Comparison of ENCODE assay signal across 22 mouse cellular contexts in genomic region chr2:72416095-72417080, GRCm38 (mm10). TPM values are rescaled to one million over a fixed set of nuclear protein-coding genes. Genes with fewer than 3 reads are reported as not detected.
DNase-seq lines count a peak whose midpoint lies in the region; ATAC-seq and TF ChIP-seq lines count a peak whose summit lies in the region.
"Had no signal": no experiment of that assay in that cellular context is flagged by ENCODE, and none has a peak within 500 bp of the region (broad histone marks: within the 10 kb centered on the region; RNA-seq: fewer than 3 reads in every experiment).

No protein-coding gene starts in this region.

- peaks cover 6% of the 10 kb centered on the region; the same call in 1 of the 2 replicates for H3K4me1 ChIP-seq in small intestine, adult 2 months (ENCODE audit: control insufficient read depth, insufficient read depth, insufficient read length, low read length)
- H3K4me1 ChIP-seq in stomach, postnatal 0 days (replicated peaks; ENCODE audit: control insufficient read depth, insufficient read depth): no peaks in the 10 kb centered on the region
- H3K4me1 ChIP-seq: embryonic facial prominence, embryonic 13.5 days had no signal

- TF ChIP-seq CTCF in small intestine, adult 2 months (IDR thresholded peaks at IDR 0.05; ENCODE audit: extremely low read depth, insufficient read length, insufficient replicate concordance, low read depth, low read length): no peak
- no peak for TF ChIP-seq CTCF in stomach, postnatal 0 days (IDR thresholded peaks at IDR 0.05; ENCODE audit: low read depth)

- no peak overlapping the region for H3K9ac ChIP-seq in stomach, postnatal 0 days (ENCODE audit: low read length)
- H3K9ac ChIP-seq: heart, embryonic 12.5 days; hindbrain, embryonic 14.5 days had no signal

- no peaks in the 10 kb centered on the region for H3K9me3 ChIP-seq in stomach, postnatal 0 days (ENCODE audit: control insufficient read depth, low read length)
- H3K9me3 ChIP-seq: embryonic facial prominence, embryonic 13.5 days; heart, embryonic 12.5 days; hindbrain, embryonic 10.5 days had no signal

- H3K4me2 ChIP-seq in stomach, postnatal 0 days (replicated peaks; ENCODE audit: low read depth): no peak overlapping the region
- H3K4me2 ChIP-seq: embryonic facial prominence, embryonic 13.5 days; heart, embryonic 12.5 days; hindbrain, embryonic 14.5 days had no signal

- no peak overlapping the region for H3K4me3 ChIP-seq in small intestine, adult 2 months (ENCODE audit: low read depth, low read length)
- no peak overlapping the region for H3K4me3 ChIP-seq in stomach, postnatal 0 days (ENCODE audit: low read depth, low read length)
- H3K4me3 ChIP-seq: embryonic facial prominence, embryonic 13.5 days; heart, adult 2 months; heart, embryonic 12.5 days; hindbrain, embryonic 10.5 days had no signal

- TF ChIP-seq POLR2A in small intestine, adult 2 months (IDR thresholded peaks at IDR 0.05; ENCODE audit: low read depth, low read length): no peak

- peak; percentile 6 for DNase-seq in kidney, adult 9 months
- no peak for DNase-seq in kidney, postnatal 25 days
- DNase-seq in thymus, postnatal 4 days: peak; percentile 21
- no peak for DNase-seq in thymus, postnatal 10 days (ENCODE audit: low spot score in 2 of 2)
- DNase-seq in stomach, postnatal 0 days (ENCODE audit: low spot score): peak; percentile 57
- no peak for DNase-seq in adrenal gland, postnatal 25 days
- DNase-seq in adrenal gland, postnatal 4 days (ENCODE audit: low spot score in 2 of 2): no peak
- DNase-seq: adrenal gland, adult 2 months; adrenal gland, postnatal 36 days; cerebellum, adult 11 months; cerebellum, adult 8-10 months; cerebellum, postnatal 25 days; gastrocnemius, postnatal 10 days; heart, adult 2 months had no signal

- H3K27ac ChIP-seq in small intestine, adult 2 months (ENCODE audit: insufficient read depth, low read depth, low read length): peak overlapping the region; percentile 35
- no peak overlapping the region for H3K27ac ChIP-seq in stomach, postnatal 0 days (replicated peaks)
- H3K27ac ChIP-seq: embryonic facial prominence, embryonic 13.5 days; heart, adult 2 months; hindbrain, embryonic 10.5 days; hindbrain, embryonic 14.5 days had no signal

- ATAC-seq in stomach, postnatal 0 days (ENCODE audit: low FRiP score, low TSS enrichment): peak; percentile 81
- ATAC-seq: forebrain, embryonic 14.5 days; Patski had no signal

- peaks cover 6% of the 10 kb centered on the region for H3K36me3 ChIP-seq in small intestine, adult 2 months (ENCODE audit: control insufficient read depth, insufficient read depth, low read length)
- H3K36me3 ChIP-seq in stomach, postnatal 0 days (ENCODE audit: control insufficient read depth, insufficient read depth, low read length): peaks cover 2% of the 10 kb centered on the region; the same call in 1 of the 2 replicates
- H3K36me3 ChIP-seq: hindbrain, embryonic 10.5 days had no signal

- whole genome bisulfite sequencing in small intestine, adult 2 months: 25% methylated on average over 14 of the region's 14 CpGs
- 45% methylated on average over 14 of the region's 14 CpGs for WGBS in stomach, postnatal 0 days

- H3K27me3 ChIP-seq in small intestine, adult 2 months (ENCODE audit: control insufficient read depth, insufficient read depth, low read length): no peaks in the 10 kb centered on the region
- H3K27me3 ChIP-seq in stomach, postnatal 0 days (ENCODE audit: control insufficient read depth, insufficient read depth, low read length): no peaks in the 10 kb centered on the region
- H3K27me3 ChIP-seq: CH12.LX; embryonic facial prominence, embryonic 13.5 days; heart, embryonic 12.5 days; Patski had no signal

- TF ChIP-seq EP300 in stomach, postnatal 0 days (optimal IDR thresholded peaks at IDR 0.05): no peak

RNA-seq across cellular contexts. Expression of gene Cdca7, which starts 59.6 kb away (rescaled TPM):
- polyA plus RNA-seq in small intestine, adult 2 months (2012; rRNA removed): 5.3 and 11.5 TPM in 2 replicates
- polyA plus RNA-seq in stomach, postnatal 0 days (2015; fragmentation: Nextera tagmentation; extraction: Ambion mirVana): 40.3 and 42.7 TPM in 2 replicates
- total RNA-seq in adrenal gland, postnatal 25 days (2021): 6.9 and 7.5 TPM in 2 replicates
- total RNA-seq in adrenal gland, postnatal 4 days (2021): 10 to 100 TPM; 22.9 to 25.7 TPM

Comparison
In these comparisons a context has a peak if more than half of its experiments do, and no peak if none do; other contexts are left out.
1. DNase-seq: peak in kidney, adult 9 months (single experiment), thymus, postnatal 4 days (single experiment) and stomach, postnatal 0 days (single experiment); none in kidney, postnatal 25 days (0 of 2), thymus, postnatal 10 days (0 of 2), adrenal gland, postnatal 25 days (single experiment) and adrenal gland, postnatal 4 days (0 of 2).